Mouse (Mus musculus) intestine, embryonic 14.5 days (tissue): ENCODE measurements around the gene Pla2g1b. TPM values are rescaled to one million over a fixed set of nuclear protein-coding genes. Genes with fewer than 3 reads are reported as not detected.
A peak's percentile ranks its signal among the peaks of the same experiment; 100 is the strongest.

Experiments
- ATAC-seq: fragments of 200-750 bp; cut with Nextera tagmentation; replicated peaks from 2 replicates; pipeline ENCODE4 v1.8.0; 2017; ENCODE audit warnings: low read depth, moderate number of reproducible peaks, moderate TSS enrichment, moderate library complexity; ENCODE audit not compliant: low FRiP score, low TSS enrichment
- DNase-seq: peaks from one replicate; pipeline ENCODE4 v3.0.0-alpha.2; 2018; ENCODE audit warnings: low spot score
- H3K27ac ChIP-seq: fragments of 300-500 bp; sonication (generic); 2 replicates; pipeline ENCODE4 v1.5.1; 2014; ENCODE audit warnings: low read depth, mild to moderate bottlenecking, control low read depth
- H3K27me3 ChIP-seq: fragments of 300-500 bp; sonication (generic); replicated peaks from 2 replicates; pipeline ENCODE4 v1.6.1; 2014; ENCODE audit warnings: low read length, control low read depth; ENCODE audit not compliant: control insufficient read depth, insufficient read depth
- H3K36me3 ChIP-seq: fragments of 300-500 bp; sonication (generic); 2 replicates; pipeline ENCODE4 v1.6.1; 2014; ENCODE audit warnings: low read length, control low read depth; ENCODE audit not compliant: control insufficient read depth, insufficient read depth
- H3K4me1 ChIP-seq: fragments of 300-500 bp; sonication (generic); replicated peaks from 2 replicates; pipeline ENCODE4 v1.6.1; 2014; ENCODE audit warnings: low read length, control low read depth, mixed read lengths; ENCODE audit not compliant: control insufficient read depth, insufficient read depth
- H3K4me2 ChIP-seq: fragments of 300-500 bp; sonication (generic); 2 replicates; pipeline ENCODE4 v1.6.1; 2014; ENCODE audit warnings: low read length
- H3K4me3 ChIP-seq: fragments of 300-500 bp; sonication (generic); 2 replicates; pipeline ENCODE4 v1.5.1; 2014; ENCODE audit warnings: low read depth, low read length, control low read depth, mixed read lengths
- H3K9ac ChIP-seq: fragments of 300-500 bp; sonication (generic); 2 replicates; pipeline ENCODE4 v1.6.1; 2014; ENCODE audit warnings: mild to moderate bottlenecking, low read length
- H3K9me3 ChIP-seq: fragments of 300-500 bp; sonication (generic); 2 replicates; pipeline ENCODE4 v1.6.1; 2016; ENCODE audit warnings: low read length, control low read depth; ENCODE audit not compliant: control insufficient read depth
- WGBS: fragments of 180-500 bp; shearing (Covaris S2); extraction: QIAGEN DNeasy Blood & Tissue Kit; methylation state at CpG from one replicate; pipeline ENCODE4 v1.1.7; 2014; 5-methylcytosine and 5-hydroxymethylcytosine counted together
- polyA plus RNA-seq: library from polyadenylated mRNA; unstranded; fragments of >200 nt; fragmentation: Nextera tagmentation; extraction: Ambion mirVana; gene quantifications from 2 replicates; pipeline ENCODE4 v1.2.1, GENCODE M21; 2014

The Pla2g1b gene
- polyA plus RNA-seq, 1 experiment from 2014 or later, result 5.0 TPM

GRCm38 (mm10) chr5:115479561-115479960 lies 13.5 kb downstream of the Pla2g1b start:
- Histone ChIP-seq H3K27ac (no peak overlapping the region), H3K4me1 (peaks cover 3% of the 10 kb centered on the region; the same call in 1 of the 2 replicates), H3K36me3 (no peaks in the 10 kb centered on the region), H3K27me3 (no peaks in the 10 kb centered on the region), H3K9me3 (no peaks in the 10 kb centered on the region), H3K4me2 (no peak overlapping the region), H3K9ac (no peak overlapping the region), H3K4me3 (no peak overlapping the region)
- no peak for ATAC-seq
- no peak for DNase-seq
- WGBS, result 59% methylated on average over 15 of the region's 15 CpGs

DNA sequence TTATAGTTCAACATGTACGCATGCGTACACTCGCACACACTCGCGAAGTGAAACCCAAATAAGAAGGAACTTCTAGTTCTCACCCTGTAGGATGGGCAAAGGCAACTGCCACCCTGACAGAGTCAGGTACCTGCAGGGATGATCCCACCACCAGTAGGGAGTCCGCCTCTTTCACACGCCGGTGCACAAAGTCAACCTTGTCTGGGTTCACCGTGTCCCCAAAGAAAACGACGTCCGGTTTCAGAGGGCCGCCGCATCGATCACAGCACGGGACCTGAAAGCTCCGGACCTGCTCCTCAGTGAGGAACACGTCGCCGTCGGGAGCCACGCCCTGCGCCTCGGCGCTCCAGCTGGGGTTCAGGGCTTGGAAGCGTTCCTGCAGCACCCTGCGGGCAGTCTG lies 14.0 kb downstream of the Pla2g1b start:
- H3K9me3 ChIP-seq, result no peaks in the 10 kb centered on the region
- H3K27ac ChIP-seq, result no peak overlapping the region
- DNase-seq (no peak), ATAC-seq (no peak)
- no peaks in the 10 kb centered on the region for H3K36me3 ChIP-seq
- H3K27me3 ChIP-seq, result no peaks in the 10 kb centered on the region
- no peak overlapping the region for H3K9ac ChIP-seq
- WGBS, result 26% methylated on average over 27 of the region's 27 CpGs
- H3K4me2 ChIP-seq, result peak overlapping the region; percentile 36
- H3K4me3 ChIP-seq, result 0 out of 2 replicates have a peak overlapping the region, but pooled peaks have one; percentile 8
- H3K4me1 ChIP-seq, result peaks cover 7% of the 10 kb centered on the region

DNA sequence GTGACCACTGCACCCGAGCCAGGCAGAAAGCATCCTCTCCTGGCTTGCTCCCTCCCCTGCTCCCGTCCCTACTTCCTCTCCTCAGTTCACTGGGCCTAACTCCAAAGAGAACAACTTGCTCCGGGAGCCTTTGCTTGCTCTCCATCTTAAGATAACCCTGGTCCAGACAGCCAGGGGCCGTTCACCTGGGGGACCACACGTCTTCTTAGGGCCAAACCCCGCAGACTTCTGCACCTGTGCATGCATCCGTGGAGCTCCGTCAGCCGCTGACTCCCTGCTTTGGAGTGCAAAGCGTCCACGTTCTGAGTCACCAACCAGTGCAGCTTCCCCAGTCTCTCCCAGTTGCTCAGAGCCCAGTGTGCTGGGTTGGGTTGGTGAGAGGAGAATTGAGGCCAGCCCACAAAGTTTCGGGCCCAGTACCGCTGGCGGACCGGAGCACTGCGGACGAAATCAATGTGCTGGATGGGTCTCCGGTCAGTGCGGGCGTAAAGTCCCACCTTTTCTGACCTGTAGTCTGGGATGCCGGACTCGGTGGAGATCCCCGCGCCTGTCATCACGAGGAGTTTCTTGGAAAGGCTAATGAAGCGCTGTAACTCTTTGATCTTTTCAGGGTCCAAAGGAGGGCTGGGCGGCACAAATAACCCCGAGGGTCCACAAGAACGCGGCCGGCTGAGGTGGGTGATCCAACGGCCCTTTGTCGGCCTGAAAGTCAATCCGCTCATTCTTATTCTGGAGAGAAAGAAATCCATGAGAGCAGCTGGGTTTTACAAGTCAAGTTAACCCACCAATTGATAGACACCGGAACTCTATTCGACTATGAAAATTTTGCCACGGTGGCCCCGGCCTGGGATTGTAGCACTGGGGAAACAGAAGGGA lies 16.6 kb downstream of the Pla2g1b start:
- ATAC-seq, result no peak
- peak overlapping the region; percentile 25; the same call in 1 of the 2 replicates for H3K4me2 ChIP-seq
- WGBS, result 47% methylated on average over 38 of the region's 38 CpGs

DNA sequence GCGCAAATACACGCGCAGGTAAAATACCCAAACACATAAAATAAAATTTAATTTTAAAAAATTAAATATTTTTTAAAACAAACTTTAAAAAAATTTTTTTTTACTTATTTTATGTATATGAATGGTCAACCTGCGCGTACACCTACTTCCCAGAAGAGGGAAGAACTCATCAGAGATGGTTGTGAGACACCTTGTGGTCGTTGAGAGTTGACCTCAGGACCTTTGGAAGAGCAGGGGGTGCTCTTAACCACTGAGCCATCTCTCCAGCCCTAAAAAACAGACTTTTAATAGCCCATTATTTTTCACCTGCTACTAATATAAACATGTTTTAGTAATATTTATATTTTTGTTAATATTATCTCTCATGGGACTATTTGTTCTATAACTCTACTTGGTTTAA lies 17.3 kb downstream of the Pla2g1b start:
- H3K27me3 ChIP-seq, result no peaks in the 10 kb centered on the region
- no peaks in the 10 kb centered on the region for H3K9me3 ChIP-seq
- DNase-seq (no peak), ATAC-seq (no peak)
- peaks cover 7% of the 10 kb centered on the region for H3K4me1 ChIP-seq
- H3K9ac ChIP-seq, result no peak overlapping the region
- WGBS, result 43% methylated on average over 6 of the region's 6 CpGs
- H3K36me3 ChIP-seq, result no peaks in the 10 kb centered on the region
- H3K4me3 ChIP-seq, result 0 out of 2 replicates have a peak overlapping the region, but pooled peaks have one; percentile 57
- H3K4me2 ChIP-seq, result peak overlapping the region; percentile 70
- no peak overlapping the region for H3K27ac ChIP-seq

More for the DNA sequence above, 16.6 kb downstream of the Pla2g1b start:
- no peak overlapping the region for H3K4me3 ChIP-seq
- peaks cover 7% of the 10 kb centered on the region for H3K4me1 ChIP-seq
- H3K9me3 ChIP-seq, result no peaks in the 10 kb centered on the region
- DNase-seq, result no peak
- H3K36me3 ChIP-seq, result no peaks in the 10 kb centered on the region
- no peak overlapping the region for H3K9ac ChIP-seq
- no peak overlapping the region for H3K27ac ChIP-seq
- no peaks in the 10 kb centered on the region for H3K27me3 ChIP-seq

- no peaks in the 10 kb centered on the region for H3K9me3 ChIP-seq
- 8% methylated on average over 30 of the region's 30 CpGs for WGBS
- peaks cover 7% of the 10 kb centered on the region for H3K4me1 ChIP-seq
- DNase-seq (peak; percentile 83), ATAC-seq (peak; percentile 76)
- H3K4me3 ChIP-seq, result peak within 1 kb of the TSS; percentile 57
- H3K9ac ChIP-seq, result peak within 1 kb of the TSS; percentile 58
- no peaks in the 10 kb centered on the region for H3K27me3 ChIP-seq
- H3K4me2 ChIP-seq, result peak within 1 kb of the TSS; percentile 70
- peak within 1 kb of the TSS; percentile 65 for H3K27ac ChIP-seq
- H3K36me3 ChIP-seq, result no peaks in the 10 kb centered on the region
These were observed 18.2 kb downstream of the Pla2g1b start, which contains the start of gene Sirt4 for GRCm38 (mm10) chr5:115483947-115484920. TSS of gene Sirt4 (minus strand) at chr5:115484725.

DNA sequence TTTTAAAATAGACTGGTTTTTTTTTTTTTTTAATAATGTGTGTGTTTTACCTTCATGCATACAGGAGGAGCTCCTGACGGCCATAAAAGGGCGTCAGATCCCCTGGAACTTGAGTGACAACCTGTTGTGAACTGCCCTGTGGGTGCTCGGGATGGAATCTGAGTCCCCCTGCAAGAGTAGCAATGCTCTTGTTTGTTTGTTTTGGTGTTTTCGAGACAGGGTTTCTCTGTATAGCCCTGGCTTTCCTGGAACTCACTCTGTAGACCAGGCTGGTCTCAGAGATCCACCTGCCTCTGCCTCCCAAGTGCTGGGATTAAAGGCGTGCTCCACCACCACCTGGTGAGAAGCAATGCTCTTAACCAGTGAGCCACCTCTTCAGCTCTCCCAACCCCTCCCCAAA lies 18.9 kb downstream of the Pla2g1b start:
- Histone ChIP-seq H3K9me3 (no peaks in the 10 kb centered on the region), H3K27ac (no peak overlapping the region), H3K9ac (no peak overlapping the region; the same call in 1 of the 2 replicates), H3K4me1 (peaks cover 7% of the 10 kb centered on the region), H3K4me3 (peak overlapping the region; percentile 57), H3K36me3 (no peaks in the 10 kb centered on the region), H3K4me2 (peak overlapping the region; percentile 70), H3K27me3 (no peaks in the 10 kb centered on the region)
- ATAC-seq (no peak), DNase-seq (no peak)
- 73% methylated on average over 5 of the region's 5 CpGs for WGBS

DNA sequence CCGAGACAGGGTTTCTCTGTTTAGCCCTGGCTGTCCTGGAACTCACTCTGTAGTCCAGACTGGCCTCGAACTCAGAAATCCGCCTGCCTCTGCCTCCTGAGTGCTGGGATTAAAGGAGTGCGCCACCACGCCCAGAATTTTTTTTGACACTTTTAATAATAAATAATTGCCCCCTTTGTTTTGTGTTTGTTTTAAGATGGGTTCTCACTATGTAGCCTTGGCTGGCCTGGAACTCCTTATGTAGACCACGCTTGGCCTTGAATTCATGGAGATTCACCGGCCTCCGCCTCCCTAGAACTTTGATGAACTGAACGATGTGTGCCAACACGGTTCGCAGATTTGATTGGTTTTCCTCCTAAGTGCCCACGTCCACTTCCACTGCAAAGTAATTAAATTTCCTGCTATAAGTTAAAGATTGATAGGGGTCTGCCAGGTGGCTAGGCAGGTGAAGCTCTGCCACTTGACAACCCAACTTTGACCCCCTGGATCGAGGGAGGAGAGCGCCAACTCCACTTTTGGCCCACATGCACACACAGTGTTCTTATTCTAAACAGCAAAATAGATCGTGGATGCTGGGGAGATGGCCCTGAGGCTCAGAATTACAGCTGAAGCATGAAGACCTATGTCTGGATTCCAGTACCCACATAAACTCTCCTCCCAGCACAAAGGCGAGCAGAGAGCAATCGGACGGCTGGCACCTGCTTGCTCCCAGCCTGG lies 19.6 kb downstream of the Pla2g1b start:
- 82% methylated on average over 18 of the region's 18 CpGs for WGBS
- peaks cover 7% of the 10 kb centered on the region for H3K4me1 ChIP-seq
- H3K9ac ChIP-seq, result no peak overlapping the region
- no peak overlapping the region for H3K4me3 ChIP-seq
- no peak for DNase-seq
- no peaks in the 10 kb centered on the region for H3K36me3 ChIP-seq
- ATAC-seq, result no peak
- no peaks in the 10 kb centered on the region for H3K9me3 ChIP-seq
- no peak overlapping the region for H3K4me2 ChIP-seq
- H3K27ac ChIP-seq, result no peak overlapping the region
- H3K27me3 ChIP-seq, result no peaks in the 10 kb centered on the region

GRCm38 (mm10) chr5:115486726-115487125 lies 20.7 kb downstream of the Pla2g1b start:
- Histone ChIP-seq H3K36me3 (no peaks in the 10 kb centered on the region), H3K9me3 (no peaks in the 10 kb centered on the region), H3K9ac (no peak overlapping the region), H3K4me1 (peaks cover 15% of the 10 kb centered on the region), H3K4me3 (no peak overlapping the region), H3K27me3 (no peaks in the 10 kb centered on the region), H3K27ac (no peak overlapping the region), H3K4me2 (no peak overlapping the region)
- ATAC-seq (no peak), DNase-seq (no peak)
- 39% methylated on average over 4 of the region's 4 CpGs for WGBS
